Mouse (Mus musculus) liver, postnatal 0 days (tissue): ENCODE measurements around the gene Prkca.

Experiments
- CTCF ChIP-seq: sonication (generic); IDR thresholded peaks from 2 replicates; pipeline ENCODE4 v1.5.1; 2016; ENCODE audit warnings: antibody characterized with exemption, low read depth
- EP300 ChIP-seq: IDR thresholded peaks from 2 replicates; pipeline ENCODE4 v1.6.1; 2016; ENCODE audit warnings: antibody characterized with exemption, low read depth, mild to moderate bottlenecking

DNA sequence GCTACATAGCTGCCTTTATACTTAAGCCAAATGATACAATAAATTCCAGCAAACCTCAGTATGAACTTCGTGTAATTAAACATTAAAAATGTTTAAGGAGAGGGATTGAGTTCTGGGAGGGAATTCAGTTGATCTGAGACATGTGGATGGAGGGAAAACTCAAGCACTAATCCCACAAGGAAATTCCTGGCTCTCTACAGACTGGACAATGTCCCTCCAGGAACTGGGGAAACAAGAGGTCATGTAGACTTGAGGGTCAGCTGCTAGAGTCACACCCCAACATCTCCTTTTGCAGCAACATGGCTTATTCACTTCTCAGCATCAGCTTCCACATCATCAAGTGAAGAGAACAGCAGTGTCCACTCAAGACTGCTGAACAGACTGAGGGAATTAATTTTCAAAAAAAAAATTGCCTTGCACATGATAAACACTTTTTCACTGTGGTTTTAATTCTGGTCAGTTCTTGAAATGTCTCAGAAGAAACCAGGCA is 93.5 kb downstream of the Prkca start:
- TF ChIP-seq CTCF (no peak), EP300 (no peak)
